Mouse (Mus musculus) stomach, embryonic 16.5 days (tissue): ENCODE results near the gene Magi2. TPM values are rescaled to one million over a fixed set of nuclear protein-coding genes. Genes with fewer than 3 reads are reported as not detected.
"Not testable (repeated sequence)": the region's sequence is repeated elsewhere in the genome, so short reads cannot be mapped to it uniquely, and the experiment has no call there.

Experiments used
- ATAC-seq: fragments of 200-750 bp; cut with Nextera tagmentation; 2 replicates; pipeline ENCODE4 v1.8.0; 2017; ENCODE audit warnings: moderate number of reproducible peaks, moderate TSS enrichment; ENCODE audit not compliant: insufficient read depth, low FRiP score
- H3K27ac ChIP-seq: fragments of 300-500 bp; sonication (generic); 2 replicates; pipeline ENCODE4 v1.5.1; 2014; ENCODE audit warnings: low read length
- H3K27me3 ChIP-seq: fragments of 300-500 bp; sonication (generic); 2 replicates; pipeline ENCODE4 v1.6.1; 2014; ENCODE audit warnings: low read length, control low read depth, mixed read lengths; ENCODE audit not compliant: control insufficient read depth, insufficient read depth
- H3K36me3 ChIP-seq: fragments of 300-500 bp; sonication (generic); 2 replicates; pipeline ENCODE4 v1.6.1; 2014; ENCODE audit warnings: low read length; ENCODE audit not compliant: control insufficient read depth, insufficient read depth
- H3K4me1 ChIP-seq: fragments of 300-500 bp; sonication (generic); 2 replicates; pipeline ENCODE4 v1.6.1; 2014; ENCODE audit warnings: low read length, control low read depth, mixed read lengths; ENCODE audit not compliant: control insufficient read depth, insufficient read depth
- H3K4me2 ChIP-seq: fragments of 300-500 bp; sonication (generic); 2 replicates; pipeline ENCODE4 v1.6.1; 2014; ENCODE audit warnings: low read depth, low read length, mixed read lengths
- H3K4me3 ChIP-seq: fragments of 300-500 bp; sonication (generic); replicated peaks from 2 replicates; pipeline ENCODE4 v1.5.1; 2014; ENCODE audit warnings: mild to moderate bottlenecking, low read length
- H3K9ac ChIP-seq: fragments of 300-500 bp; sonication (generic); 2 replicates; pipeline ENCODE4 v1.6.1; 2014; ENCODE audit warnings: low read length
- H3K9me3 ChIP-seq: fragments of 300-500 bp; sonication (generic); replicated peaks from 2 replicates; pipeline ENCODE4 v1.6.1; 2016; ENCODE audit warnings: low read length, control low read depth; ENCODE audit not compliant: control insufficient read depth
- WGBS: fragments of 180-500 bp; shearing (Covaris S2); extraction: QIAGEN DNeasy Blood & Tissue Kit; methylation state at CpG from one replicate; pipeline ENCODE4 v1.1.7; 2014; 5-methylcytosine and 5-hydroxymethylcytosine counted together
- polyA plus RNA-seq: library from polyadenylated mRNA; unstranded; fragments of >200 nt; fragmentation: Nextera tagmentation; extraction: Ambion mirVana; gene quantifications from 2 replicates; pipeline ENCODE4 v1.2.1, GENCODE M21; 2015

Gene Magi2
- polyA plus RNA-seq, 1 experiment from 2014 or later = 7.2 TPM

GRCm38 (mm10) chr5:20714619-20715018 is 1487.8 kb downstream of the Magi2 start:
- H3K4me1 ChIP-seq, H3K36me3 ChIP-seq, H3K9ac ChIP-seq, H3K4me3 ChIP-seq, H3K4me2 ChIP-seq, H3K9me3 ChIP-seq, H3K27me3 ChIP-seq, H3K27ac ChIP-seq, ATAC-seq: not testable (repeated sequence)
- WGBS = 78% methylated on average over 1 of the region's 1 CpGs

GRCm38 (mm10) chr5:20715980-20716379 is 1489.1 kb downstream of the Magi2 start:
- not testable (repeated sequence) for ATAC-seq, H3K36me3 ChIP-seq, H3K27me3 ChIP-seq, H3K4me3 ChIP-seq, H3K4me2 ChIP-seq, H3K9ac ChIP-seq, H3K27ac ChIP-seq, H3K4me1 ChIP-seq, H3K9me3 ChIP-seq
- 88% methylated on average over 6 of the region's 6 CpGs for WGBS

- H3K27me3 ChIP-seq = no peaks in the 10 kb centered on the region
- H3K36me3 ChIP-seq = no peaks in the 10 kb centered on the region
- no peak overlapping the region for H3K4me2 ChIP-seq
- WGBS = 48% methylated on average over 4 of the region's 4 CpGs
- ATAC-seq = no peak; the same call in 1 of the 2 replicates
- H3K27ac ChIP-seq = peak overlapping the region; percentile 11; the same call in 1 of the 2 replicates
- H3K4me3 ChIP-seq = no peak overlapping the region
- H3K9me3 ChIP-seq = no peaks in the 10 kb centered on the region
- H3K9ac ChIP-seq = no peak overlapping the region
- no peaks in the 10 kb centered on the region for H3K4me1 ChIP-seq
Observed at GRCm38 (mm10) chr5:20720201-20720900, 1493.5 kb downstream of the Magi2 start.

- H3K36me3 ChIP-seq, H3K4me3 ChIP-seq, H3K27ac ChIP-seq, H3K4me1 ChIP-seq, H3K9me3 ChIP-seq, H3K4me2 ChIP-seq, ATAC-seq, H3K27me3 ChIP-seq, H3K9ac ChIP-seq: not testable (repeated sequence)
- 76% methylated on average over 4 of the region's 4 CpGs for WGBS
Observed at GRCm38 (mm10) chr5:20723226-20723625, 1496.4 kb downstream of the Magi2 start.

GRCm38 (mm10) chr5:20738795-20739194 is 1512.0 kb downstream of the Magi2 start:
- no peak for ATAC-seq
- Histone ChIP-seq H3K9ac (no peak overlapping the region), H3K9me3 (no peaks in the 10 kb centered on the region; the same call in 1 of the 2 replicates), H3K36me3 (no peaks in the 10 kb centered on the region), H3K4me3 (no peak overlapping the region), H3K27me3 (no peaks in the 10 kb centered on the region), H3K4me2 (no peak overlapping the region), H3K27ac (no peak overlapping the region), H3K4me1 (no peaks in the 10 kb centered on the region)
- WGBS = 47% methylated on average over 2 of the region's 2 CpGs

- no peak overlapping the region for H3K4me3 ChIP-seq
- 64% methylated on average over 6 of the region's 6 CpGs for WGBS
- no peak overlapping the region for H3K4me2 ChIP-seq
- no peaks in the 10 kb centered on the region for H3K36me3 ChIP-seq
- no peak overlapping the region for H3K9ac ChIP-seq
- H3K9me3 ChIP-seq = no peaks in the 10 kb centered on the region; the same call in 1 of the 2 replicates
- H3K27me3 ChIP-seq = no peaks in the 10 kb centered on the region
- ATAC-seq = no peak
- H3K4me1 ChIP-seq = no peaks in the 10 kb centered on the region
- H3K27ac ChIP-seq = no peak overlapping the region
Observed at GRCm38 (mm10) chr5:20741193-20741592, 1514.4 kb downstream of the Magi2 start.

- no peak for ATAC-seq
- H3K27ac ChIP-seq = no peak overlapping the region
- no peak overlapping the region for H3K4me2 ChIP-seq
- H3K9ac ChIP-seq = no peak overlapping the region
- H3K4me3 ChIP-seq = no peak overlapping the region
- no peaks in the 10 kb centered on the region for H3K4me1 ChIP-seq
- no peaks in the 10 kb centered on the region for H3K27me3 ChIP-seq
- H3K36me3 ChIP-seq = no peaks in the 10 kb centered on the region
- H3K9me3 ChIP-seq = no peaks in the 10 kb centered on the region; the same call in 1 of the 2 replicates
- WGBS = 89% methylated on average over 8 of the region's 8 CpGs
Observed at GRCm38 (mm10) chr5:20741936-20742335, 1515.1 kb downstream of the Magi2 start.

- Histone ChIP-seq H3K4me3 (no peak overlapping the region), H3K27ac (no peak overlapping the region), H3K9ac (no peak overlapping the region), H3K9me3 (no peaks in the 10 kb centered on the region), H3K4me2 (no peak overlapping the region), H3K27me3 (no peaks in the 10 kb centered on the region), H3K36me3 (no peaks in the 10 kb centered on the region), H3K4me1 (no peaks in the 10 kb centered on the region)
- ATAC-seq = no peak
- 80% methylated on average over 4 of the region's 4 CpGs for WGBS
Observed at GRCm38 (mm10) chr5:20748142-20748541, 1521.3 kb downstream of the Magi2 start.

- H3K27ac ChIP-seq = no peak overlapping the region
- 86% methylated on average over 8 of the region's 8 CpGs for WGBS
- H3K9me3 ChIP-seq = no peaks in the 10 kb centered on the region
- no peaks in the 10 kb centered on the region for H3K27me3 ChIP-seq
- no peak overlapping the region for H3K9ac ChIP-seq
- H3K4me3 ChIP-seq = no peak overlapping the region
- no peaks in the 10 kb centered on the region for H3K4me1 ChIP-seq
- no peak overlapping the region for H3K4me2 ChIP-seq
- ATAC-seq = no peak
- no peaks in the 10 kb centered on the region for H3K36me3 ChIP-seq
Observed at GRCm38 (mm10) chr5:20748856-20749255, 1522.0 kb downstream of the Magi2 start.
